Mouse (Mus musculus) embryo, embryonic 10 days (tissue): ENCODE data around the gene Ccnl2.

ENCODE experiments used
- DNase-seq: peaks from one replicate; pipeline ENCODE4 v3.0.0-alpha.2; 2015; ENCODE audit warnings: low spot score

Ccnl2 gene

DNA sequence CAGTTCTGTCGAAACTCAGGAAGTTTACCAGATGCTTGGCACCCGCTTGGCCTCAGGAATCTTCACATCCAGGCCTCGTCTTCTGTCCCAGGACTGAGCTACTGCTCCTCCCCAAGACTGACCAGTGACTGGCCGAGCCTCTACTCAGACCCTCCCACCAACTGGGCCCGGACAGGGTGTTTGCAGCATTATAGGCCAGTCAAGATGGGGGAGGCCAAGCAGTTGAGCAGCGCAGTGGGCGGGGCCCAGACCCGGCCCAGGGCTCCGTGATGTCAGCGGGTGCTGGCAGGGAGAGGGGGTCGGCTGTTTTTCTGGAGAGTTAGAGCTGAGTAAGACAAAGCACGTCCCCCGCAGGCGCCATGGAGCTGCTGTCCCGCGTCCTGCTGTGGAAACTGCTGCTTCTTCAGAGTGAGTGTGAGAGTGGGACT lies 27.2 kb downstream of the Ccnl2 start, which contains the start of gene Mxra8:
Gene Mxra8, plus strand, starts transcription at position 198 of the 428 bp plus-strand sequence.
- peak; percentile 93 for DNase-seq

- DNase-seq, result peak; percentile 12
Measured at GRCm38 (mm10) chr4:155840076-155841002, 28.1 kb downstream of the Ccnl2 start.

GRCm38 (mm10) chr4:155841003-155841454 lies 28.7 kb downstream of the Ccnl2 start:
- DNase-seq, result peak; percentile 71

DNA sequence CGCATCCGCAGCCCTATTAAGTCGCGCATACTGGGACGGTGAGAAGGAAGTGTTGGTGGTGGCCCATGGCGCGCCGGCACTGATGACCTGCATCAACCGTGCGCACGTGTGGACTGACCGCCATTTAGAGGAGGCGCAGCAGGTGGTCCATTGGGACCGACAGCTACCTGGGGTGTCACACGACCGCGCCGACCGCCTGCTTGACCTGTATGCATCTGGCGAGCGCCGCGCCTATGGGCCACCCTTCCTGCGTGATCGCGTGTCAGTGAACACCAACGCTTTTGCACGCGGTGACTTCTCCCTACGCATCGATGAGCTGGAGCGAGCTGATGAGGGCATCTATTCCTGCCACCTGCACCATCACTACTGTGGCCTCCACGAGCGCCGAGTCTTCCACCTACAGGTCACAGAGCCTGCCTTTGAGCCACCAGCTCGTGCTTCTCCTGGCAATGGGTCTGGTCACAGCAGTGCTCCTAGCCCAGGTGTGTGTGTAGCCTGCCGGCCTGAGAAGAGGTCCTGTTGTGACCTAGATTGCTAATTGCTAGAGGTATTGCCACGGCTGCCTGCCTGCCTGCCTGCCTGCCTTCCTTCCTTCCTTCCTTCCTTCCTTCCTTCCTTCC lies 29.5 kb downstream of the Ccnl2 start:
- DNase-seq, result peak; percentile 21

GRCm38 (mm10) chr4:155843231-155843630 lies 30.9 kb downstream of the Ccnl2 start:
- DNase-seq, result no peak

GRCm38 (mm10) chr4:155846871-155847578 lies 34.7 kb downstream of the Ccnl2 start, which contains the start of gene Dvl1:
TSS of gene Dvl1 (plus strand) at chr4:155847402.
- DNase-seq, result peak; percentile 84

GRCm38 (mm10) chr4:155847591-155848352 lies 35.5 kb downstream of the Ccnl2 start:
- DNase-seq, result peak; percentile 63

GRCm38 (mm10) chr4:155848434-155849095 lies 36.3 kb downstream of the Ccnl2 start:
- peak; percentile 45 for DNase-seq

- no peak for DNase-seq
Measured at GRCm38 (mm10) chr4:155849391-155849790, 37.1 kb downstream of the Ccnl2 start.

GRCm38 (mm10) chr4:155849792-155850451 lies 37.6 kb downstream of the Ccnl2 start:
- no peak for DNase-seq

DNA sequence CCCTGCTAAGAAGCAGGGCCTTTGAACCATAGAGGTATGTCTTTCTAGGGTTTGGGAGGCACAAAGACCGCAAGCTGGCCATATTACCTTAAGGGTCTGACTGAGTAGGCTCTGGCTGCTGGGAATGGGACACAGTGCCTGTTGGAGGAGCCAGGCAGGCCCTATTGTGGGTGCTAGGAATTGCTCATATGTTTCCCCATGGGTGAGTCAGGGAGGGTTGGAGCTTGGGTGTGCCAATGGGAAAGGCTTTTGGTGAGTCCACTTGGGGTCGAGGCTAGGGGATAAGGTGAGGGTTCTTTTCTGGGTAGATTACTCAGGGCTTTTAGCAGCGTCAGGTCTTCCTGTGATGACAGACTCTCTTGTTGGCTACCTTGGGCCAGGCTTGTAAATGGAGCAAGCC lies 39.1 kb downstream of the Ccnl2 start:
- DNase-seq, result no peak

DNA sequence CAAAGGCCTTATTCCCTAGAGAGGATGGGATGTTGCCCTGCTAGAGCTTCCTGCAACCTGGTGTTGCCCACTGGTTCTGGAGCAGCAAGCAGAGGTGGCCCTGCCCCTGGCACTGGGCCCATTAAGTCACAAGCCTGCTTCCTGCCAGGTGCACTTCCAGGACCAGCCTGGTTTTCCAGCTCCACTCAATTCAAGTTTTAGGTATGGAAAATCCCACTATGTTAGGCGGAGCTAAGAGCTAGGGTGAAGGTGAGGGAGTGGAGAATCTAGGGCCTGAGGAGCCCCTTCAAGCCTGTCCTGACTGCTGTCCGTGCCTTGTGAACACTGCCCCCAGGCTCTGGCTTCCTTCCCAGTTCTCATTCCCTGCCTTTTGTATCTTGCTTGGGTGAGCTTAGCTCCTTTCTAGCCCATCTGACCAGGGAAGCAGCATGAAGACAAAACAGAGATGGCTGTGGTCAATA lies 39.7 kb downstream of the Ccnl2 start:
- no peak for DNase-seq

DNA sequence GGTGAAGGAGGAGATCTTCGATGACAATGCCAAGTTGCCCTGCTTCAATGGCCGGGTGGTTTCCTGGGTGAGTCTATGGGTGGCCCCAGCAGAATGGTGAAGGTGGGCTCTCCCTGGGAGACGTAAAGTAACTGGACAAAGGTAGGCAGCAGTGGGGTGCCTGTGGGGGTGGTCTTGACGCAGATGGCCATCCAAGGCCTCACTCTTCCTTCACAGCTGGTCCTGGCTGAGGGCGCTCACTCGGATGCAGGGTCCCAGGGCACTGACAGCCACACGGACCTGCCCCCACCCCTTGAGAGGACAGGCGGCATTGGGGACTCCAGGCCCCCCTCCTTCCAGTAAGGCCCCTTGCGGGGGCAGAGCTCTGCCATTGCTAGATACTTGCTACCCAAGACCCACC lies 41.1 kb downstream of the Ccnl2 start:
- DNase-seq, result no peak

DNA sequence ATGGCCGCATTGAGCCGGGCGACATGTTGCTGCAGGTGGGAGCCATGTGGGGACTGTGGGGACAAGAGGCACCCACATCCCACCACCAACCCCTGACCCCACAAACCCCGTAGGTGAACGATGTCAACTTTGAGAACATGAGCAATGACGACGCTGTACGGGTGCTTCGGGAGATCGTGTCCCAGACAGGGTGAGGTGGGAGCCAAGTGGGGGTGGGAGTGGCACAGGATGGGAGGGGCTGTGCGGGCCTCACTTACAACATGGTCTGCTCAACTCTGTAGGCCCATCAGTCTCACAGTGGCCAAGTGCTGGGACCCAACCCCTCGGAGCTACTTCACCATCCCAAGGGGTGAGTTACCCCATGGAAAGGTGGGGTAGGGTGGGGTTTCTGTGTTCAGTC lies 42.7 kb downstream of the Ccnl2 start:
- DNase-seq, result no peak

DNA sequence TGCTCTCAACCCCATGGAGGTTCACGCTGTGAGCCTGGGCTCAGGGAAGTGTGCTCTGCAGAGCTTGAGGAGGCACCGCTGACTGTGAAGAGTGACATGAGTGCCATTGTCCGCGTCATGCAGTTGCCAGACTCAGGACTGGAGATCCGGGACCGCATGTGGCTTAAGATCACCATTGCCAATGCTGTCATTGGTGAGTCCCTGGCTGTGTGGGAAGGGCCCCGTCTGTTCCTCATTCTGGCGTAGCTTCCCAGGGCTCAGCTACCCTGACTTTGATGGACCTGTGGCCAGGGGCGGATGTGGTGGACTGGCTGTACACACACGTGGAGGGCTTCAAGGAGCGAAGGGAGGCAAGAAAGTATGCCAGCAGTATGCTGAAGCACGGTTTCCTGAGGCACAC lies 43.8 kb downstream of the Ccnl2 start:
- no peak for DNase-seq

- no peak for DNase-seq
Measured at GRCm38 (mm10) chr4:155856881-155857280, 44.6 kb downstream of the Ccnl2 start.

- DNase-seq, result peak; percentile 90
Measured at GRCm38 (mm10) chr4:155859318-155859717, 47.0 kb downstream of the Ccnl2 start.

DNA sequence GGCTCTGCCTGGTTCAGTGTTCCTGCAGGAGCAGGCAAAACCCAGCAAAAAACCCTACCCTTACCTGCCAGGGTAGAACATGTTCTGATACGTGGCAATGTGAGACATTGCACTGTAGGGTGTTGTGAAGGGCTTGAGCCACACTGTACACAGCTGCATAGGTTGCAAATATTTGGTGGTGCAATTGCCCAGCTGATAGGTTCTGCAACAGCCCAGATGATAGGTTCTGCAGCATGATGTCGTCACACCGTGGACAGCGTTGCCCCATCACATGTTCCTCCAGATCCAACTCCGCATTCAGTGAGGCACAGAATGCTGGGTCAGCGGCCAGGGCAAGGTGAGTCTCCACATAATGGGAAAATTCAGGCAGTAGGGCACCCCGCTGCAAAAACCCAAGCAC lies 49.5 kb downstream of the Ccnl2 start:
- DNase-seq, result no peak

DNA sequence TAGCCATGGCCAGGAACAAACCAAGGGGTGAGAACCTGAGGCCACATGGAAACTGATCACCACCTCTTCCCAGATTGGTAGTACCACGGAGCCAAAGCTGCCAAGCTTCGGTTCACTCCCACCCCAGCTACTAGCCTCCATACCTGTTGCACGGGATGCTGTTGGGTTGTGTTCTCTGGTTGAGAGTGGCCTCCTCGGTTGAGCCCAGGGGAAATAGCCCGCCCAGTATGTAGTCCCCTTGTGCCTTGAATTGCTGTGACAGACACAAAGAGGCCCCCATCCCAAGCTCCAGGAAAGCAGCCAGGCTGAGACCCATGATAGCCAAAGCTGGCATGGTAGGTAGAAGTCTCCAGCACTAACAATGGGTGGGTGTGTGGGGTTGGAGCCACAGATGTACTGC lies 50.7 kb downstream of the Ccnl2 start, which contains the start of gene Tas1r3:
Gene Tas1r3, minus strand, starts transcription at position 362 of the 400 bp plus-strand sequence.
- no peak for DNase-seq

DNA sequence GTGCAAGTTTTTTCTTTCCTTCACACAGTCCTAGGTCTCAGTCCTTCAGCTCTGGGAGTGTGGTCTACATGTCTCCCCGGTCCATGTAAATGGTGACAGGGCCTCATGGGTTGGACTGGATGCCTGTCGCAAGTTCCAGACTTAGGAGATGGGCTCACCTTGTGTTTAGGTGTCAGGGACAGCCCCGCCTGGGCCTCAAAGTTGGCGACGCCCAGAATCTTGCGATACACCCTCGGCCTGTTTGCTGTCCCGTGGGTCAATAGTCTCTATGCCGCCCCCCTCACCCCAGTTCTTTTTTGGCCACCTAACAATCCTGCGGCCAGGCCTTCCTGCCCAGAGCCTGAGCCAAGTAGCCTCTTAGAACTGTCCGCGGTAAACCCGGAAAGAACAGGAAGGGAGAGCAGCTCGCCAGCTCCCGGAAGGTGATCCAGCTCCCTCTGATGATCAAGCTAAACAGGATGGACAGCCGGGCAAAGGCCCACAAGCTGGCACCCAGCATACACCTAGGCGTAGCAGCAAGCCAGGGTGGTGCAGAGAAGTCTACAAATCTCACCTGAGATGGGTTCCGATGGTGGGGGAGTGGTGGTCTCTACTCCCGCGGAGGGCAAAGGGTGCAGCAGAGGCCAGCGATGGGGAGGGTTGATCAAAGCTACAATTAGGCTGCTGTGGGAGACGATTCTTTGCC lies 56.5 kb downstream of the Ccnl2 start:
- DNase-seq, result no peak
